Mouse (Mus musculus) urinary bladder, adult 18-20 months (tissue): ENCODE results near the gene Cmya5.

Source experiments
- DNase-seq, 2 experiments: peaks; one replicate each; pipeline ENCODE4 v3.0.0; 2022; ENCODE audit warnings: low spot score in 2 of 2, mixed read lengths in 2 of 2

Cmya5 gene

DNA sequence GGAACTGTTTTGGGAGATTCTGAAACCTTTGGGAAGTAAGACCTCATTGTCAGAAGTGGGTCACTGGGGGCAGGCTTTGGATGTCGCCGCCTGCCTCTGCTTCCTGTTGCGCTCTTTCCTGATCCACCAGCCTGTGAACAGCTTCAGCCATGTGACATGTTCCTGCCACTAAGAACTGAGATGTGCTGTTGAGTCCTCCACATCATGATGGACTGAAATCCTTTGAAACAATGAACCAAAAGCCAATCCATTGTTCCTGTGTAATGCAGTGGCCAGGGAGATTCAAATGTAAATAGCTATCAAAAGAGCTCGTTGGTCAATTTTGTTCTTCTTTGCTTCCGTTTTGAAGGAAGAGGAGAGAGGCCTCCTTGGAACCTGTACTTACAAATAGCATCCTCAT lies 151.7 kb downstream of the Cmya5 start:
- no peak for DNase-seq
